ENCODE assay signal across 16 mouse cellular contexts in genomic region chr14:26662488-26662887, GRCm38 (mm10). TPM values are rescaled to one million over a fixed set of nuclear protein-coding genes. Genes with fewer than 3 reads are reported as not detected.
"Had no signal": no experiment of that assay in that cellular context is flagged by ENCODE, and none has a peak within 500 bp of the region (broad histone marks: within the 10 kb centered on the region; RNA-seq: fewer than 3 reads in every experiment).

No protein-coding gene starts in this region.

- ATAC-seq: midbrain, embryonic 15.5 days had no signal

- H3K9me3 ChIP-seq: limb, embryonic 15.5 days; midbrain, embryonic 15.5 days; neural tube, embryonic 12.5 days had no signal

- H3K4me2 ChIP-seq: limb, embryonic 15.5 days; lung, embryonic 14.5 days; midbrain, embryonic 15.5 days; neural tube, embryonic 12.5 days had no signal

- H3K27ac ChIP-seq: limb, embryonic 15.5 days; macrophage; midbrain, embryonic 15.5 days; neural tube, embryonic 12.5 days had no signal

- DNase-seq: kidney, adult 11 months; kidney, adult 9 months; kidney, postnatal 14 days; lung, embryonic 14.5 days; lung, postnatal 14 days; right cerebral cortex, postnatal 4 days; spleen, adult 18-20 months; thymus, adult 18-20 months; thymus, postnatal 14 days had no signal

- H3K4me3 ChIP-seq: limb, embryonic 15.5 days; midbrain, embryonic 15.5 days; neural tube, embryonic 12.5 days had no signal

- H3K27me3 ChIP-seq: limb, embryonic 15.5 days; midbrain, embryonic 15.5 days; neural tube, embryonic 12.5 days had no signal

- H3K9ac ChIP-seq: limb, embryonic 15.5 days; lung, embryonic 14.5 days; midbrain, embryonic 15.5 days; neural tube, embryonic 12.5 days had no signal

RNA-seq across cellular contexts. Expression of gene Dnah12, which starts 30.6 kb away (rescaled TPM):
- polyA plus RNA-seq: large intestine, adult 2 months; limb, embryonic 11.5 days; macrophage; stomach, embryonic 14.5 days had no signal
